Comparison of ENCODE assay signal across 46 mouse cellular contexts in the genomic region with DNA sequence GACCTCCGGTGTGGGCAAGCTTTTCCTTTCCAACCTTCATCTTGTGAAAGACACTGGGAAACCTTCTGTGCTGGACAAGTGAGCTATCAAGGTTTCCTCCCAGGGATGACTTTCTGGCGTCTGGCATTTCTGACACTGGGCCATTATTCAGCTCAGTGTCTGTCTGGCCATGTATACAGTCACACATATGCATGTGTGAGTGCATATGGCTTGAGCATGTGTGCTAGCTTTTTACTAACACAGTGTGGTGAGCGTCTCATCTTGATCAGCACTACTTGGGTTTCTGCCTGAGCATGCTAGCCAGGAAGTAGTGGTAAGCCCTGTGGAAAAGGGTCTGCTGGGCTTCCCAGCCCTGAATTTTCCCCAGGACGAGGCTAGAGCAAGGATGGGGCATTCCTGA. TPM values are rescaled to one million over a fixed set of nuclear protein-coding genes. Genes with fewer than 3 reads are reported as not detected.
"Had no signal": no experiment of that assay in that cellular context is flagged by ENCODE, and none has a peak within 500 bp of the region (broad histone marks: within the 10 kb centered on the region; RNA-seq: fewer than 3 reads in every experiment).

No protein-coding gene starts in this region.

- H3K27ac ChIP-seq: limb, embryonic 10.5 days; limb, embryonic 12.5 days; limb, embryonic 13.5 days; limb, embryonic 15.5 days; liver, embryonic 12.5 days; liver, embryonic 13.5 days; liver, embryonic 14.5 days; liver, embryonic 15.5 days; lung, embryonic 15.5 days; macrophage; midbrain, embryonic 10.5 days; midbrain, embryonic 12.5 days; midbrain, embryonic 13.5 days; midbrain, embryonic 15.5 days; neural tube, embryonic 12.5 days; neural tube, embryonic 13.5 days had no signal

- H3K36me3 ChIP-seq: limb, embryonic 10.5 days; limb, embryonic 12.5 days; limb, embryonic 13.5 days; limb, embryonic 15.5 days; liver, embryonic 12.5 days; liver, embryonic 13.5 days; liver, embryonic 15.5 days; lung, embryonic 15.5 days; midbrain, embryonic 10.5 days; midbrain, embryonic 12.5 days; midbrain, embryonic 13.5 days; midbrain, embryonic 15.5 days; neural tube, embryonic 12.5 days; neural tube, embryonic 13.5 days had no signal

- H3K4me1 ChIP-seq: limb, embryonic 12.5 days; limb, embryonic 13.5 days; liver, embryonic 12.5 days; liver, embryonic 13.5 days; liver, embryonic 15.5 days; lung, embryonic 15.5 days; megakaryocyte, embryonic 14.5 days; midbrain, embryonic 12.5 days; midbrain, embryonic 15.5 days; neural tube, embryonic 12.5 days had no signal

- H3K9me3 ChIP-seq: limb, embryonic 10.5 days; limb, embryonic 12.5 days; limb, embryonic 13.5 days; limb, embryonic 15.5 days; liver, embryonic 12.5 days; liver, embryonic 13.5 days; liver, embryonic 15.5 days; lung, embryonic 15.5 days; midbrain, embryonic 10.5 days; midbrain, embryonic 12.5 days; midbrain, embryonic 13.5 days; midbrain, embryonic 15.5 days; neural tube, embryonic 12.5 days; neural tube, embryonic 13.5 days had no signal

- ATAC-seq: liver, embryonic 12.5 days; liver, postnatal 0 days; lung, postnatal 0 days; midbrain, embryonic 13.5 days; midbrain, embryonic 15.5 days; midbrain, embryonic 16.5 days had no signal

- H3K4me2 ChIP-seq: limb, embryonic 12.5 days; limb, embryonic 13.5 days; limb, embryonic 15.5 days; liver, embryonic 11.5 days; liver, embryonic 12.5 days; liver, embryonic 13.5 days; liver, embryonic 15.5 days; lung, embryonic 14.5 days; lung, embryonic 15.5 days; midbrain, embryonic 11.5 days; midbrain, embryonic 12.5 days; midbrain, embryonic 13.5 days; midbrain, embryonic 15.5 days; neural tube, embryonic 12.5 days; neural tube, embryonic 13.5 days had no signal

- H3K4me3 ChIP-seq: limb, embryonic 10.5 days; limb, embryonic 12.5 days; limb, embryonic 13.5 days; limb, embryonic 15.5 days; liver, embryonic 12.5 days; liver, embryonic 13.5 days; liver, embryonic 15.5 days; lung, embryonic 15.5 days; megakaryocyte, embryonic 14.5 days; midbrain, embryonic 10.5 days; midbrain, embryonic 12.5 days; midbrain, embryonic 13.5 days; midbrain, embryonic 15.5 days; myocyte; neural tube, embryonic 12.5 days; neural tube, embryonic 13.5 days had no signal

- H3K9ac ChIP-seq: limb, embryonic 12.5 days; limb, embryonic 13.5 days; limb, embryonic 15.5 days; liver, embryonic 12.5 days; liver, embryonic 13.5 days; liver, embryonic 14.5 days; liver, embryonic 15.5 days; liver, postnatal 0 days; lung, embryonic 14.5 days; lung, embryonic 15.5 days; midbrain, embryonic 12.5 days; midbrain, embryonic 13.5 days; midbrain, embryonic 15.5 days; neural tube, embryonic 12.5 days; neural tube, embryonic 13.5 days had no signal

- H3K27me3 ChIP-seq: limb, embryonic 15.5 days; lung, embryonic 15.5 days; midbrain, embryonic 13.5 days; midbrain, embryonic 15.5 days; neural tube, embryonic 12.5 days had no signal

- DNase-seq: left cerebral cortex, postnatal 4 days; liver; liver, embryonic 13.5 days; liver, postnatal 0 days; lung, adult 18-20 months; lung, adult 2 months; lung, embryonic 14.5 days; lung, postnatal 10 days; lung, postnatal 14 days; lung, postnatal 36 days; lung, postnatal 4 days; midbrain, embryonic 14.5 days had no signal

RNA-seq across cellular contexts. Expression of gene Arhgap40, which starts 28.7 kb away (rescaled TPM):
- total RNA-seq: left cerebral cortex, postnatal 14 days; left cerebral cortex, postnatal 36 days; liver, adult 2 months; megakaryocyte progenitor cell, adult 5-6 weeks; megakaryocyte, adult 5-6 weeks; megakaryocyte-erythroid progenitor cell, adult 5-6 weeks; monocyte, adult 5-6 weeks had no signal
- polyA plus RNA-seq: limb, embryonic 10.5 days; limb, embryonic 11.5 days; liver, adult 2 months; liver, embryonic 11.5 days; liver, embryonic 12.5 days; liver, embryonic 13.5 days; liver, embryonic 16.5 days; liver, postnatal 0 days; lung, embryonic 14.5 days; lung, embryonic 15.5 days; lung, embryonic 16.5 days; macrophage; myocyte; neural tube, embryonic 11.5 days had no signal

RNA-seq across cellular contexts. Expression of gene Adig, which starts 38.9 kb away (rescaled TPM):
- total RNA-seq: left cerebral cortex, postnatal 14 days; left cerebral cortex, postnatal 25 days; left cerebral cortex, postnatal 36 days; left cerebral cortex, postnatal 4 days; liver, adult 2 months; megakaryocyte progenitor cell, adult 5-6 weeks; megakaryocyte, adult 5-6 weeks; megakaryocyte-erythroid progenitor cell, adult 5-6 weeks; midbrain, postnatal 0 days; monocyte, adult 5-6 weeks had no signal
- polyA plus RNA-seq: limb, embryonic 10.5 days; limb, embryonic 12.5 days; liver, adult 2 months; liver, embryonic 11.5 days; liver, embryonic 12.5 days; liver, embryonic 13.5 days; liver, embryonic 14.5 days; liver, embryonic 15.5 days; liver, embryonic 16.5 days; liver, postnatal 0 days; lung, embryonic 15.5 days; lung, embryonic 16.5 days; macrophage; midbrain, embryonic 10.5 days; midbrain, embryonic 11.5 days; midbrain, embryonic 12.5 days; midbrain, embryonic 13.5 days; midbrain, embryonic 14.5 days; midbrain, embryonic 15.5 days; midbrain, embryonic 16.5 days; midbrain, postnatal 0 days; myocyte; neural tube, embryonic 11.5 days; neural tube, embryonic 12.5 days; neural tube, embryonic 13.5 days had no signal
